Comparison of ENCODE assay signal across 15 mouse cellular contexts in the genomic region with DNA sequence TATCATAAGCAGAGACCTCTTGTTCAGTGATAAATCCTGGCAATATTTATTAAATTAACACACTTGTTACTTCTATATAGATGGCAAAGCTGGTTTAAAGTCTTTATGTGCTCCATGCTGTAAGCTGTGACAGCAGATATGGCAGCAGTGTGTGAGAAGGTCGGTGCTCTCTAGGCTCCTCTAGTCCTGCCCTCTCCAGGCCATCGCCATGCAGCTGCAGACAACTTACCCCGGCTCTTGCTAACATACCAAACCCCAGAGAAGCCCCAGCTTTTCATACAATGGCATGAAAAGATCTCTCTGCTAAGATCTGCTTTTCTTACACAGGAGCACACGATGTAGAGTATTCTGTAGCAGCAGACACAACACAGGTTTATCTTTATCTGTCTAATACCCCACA.
"Had no signal": no experiment of that assay in that cellular context is flagged by ENCODE, and none has a peak within 500 bp of the region (broad histone marks: within the 10 kb centered on the region; RNA-seq: fewer than 3 reads in every experiment).

No protein-coding gene starts in this region.

- H3K27ac ChIP-seq: neural tube, embryonic 12.5 days; neural tube, embryonic 13.5 days; neural tube, embryonic 15.5 days; stomach, embryonic 15.5 days; stomach, postnatal 0 days had no signal

- H3K4me3 ChIP-seq: neural tube, embryonic 12.5 days; neural tube, embryonic 13.5 days; neural tube, embryonic 15.5 days; stomach, embryonic 15.5 days had no signal

- H3K27me3 ChIP-seq: neural tube, embryonic 12.5 days; neural tube, embryonic 13.5 days; neural tube, embryonic 15.5 days; stomach, embryonic 15.5 days had no signal

- H3K4me2 ChIP-seq: neural tube, embryonic 12.5 days; neural tube, embryonic 13.5 days; neural tube, embryonic 15.5 days; stomach, embryonic 15.5 days had no signal

- H3K9ac ChIP-seq: neural tube, embryonic 12.5 days; neural tube, embryonic 13.5 days; neural tube, embryonic 15.5 days; stomach, embryonic 15.5 days had no signal

- H3K4me1 ChIP-seq: neural tube, embryonic 12.5 days; stomach, embryonic 15.5 days had no signal

- H3K36me3 ChIP-seq: neural tube, embryonic 12.5 days; neural tube, embryonic 13.5 days; neural tube, embryonic 15.5 days; stomach, embryonic 15.5 days had no signal

- DNase-seq: retina, postnatal 1 day; right cerebral cortex, adult 18-20 months; right cerebral cortex, postnatal 14 days; right cerebral cortex, postnatal 25 days; right cerebral cortex, postnatal 4 days; spleen, adult 18-20 months; thymus, adult 18-20 months; thymus, adult 2 months; thymus, postnatal 14 days; thymus, postnatal 36 days had no signal

- H3K9me3 ChIP-seq: neural tube, embryonic 12.5 days; neural tube, embryonic 13.5 days; neural tube, embryonic 15.5 days; stomach, embryonic 15.5 days had no signal
